Mouse (Mus musculus) bone marrow, adult 2 months (tissue): ENCODE measurements around the gene 1700030J22Rik. TPM values are rescaled to one million over a fixed set of nuclear protein-coding genes. Genes with fewer than 3 reads are reported as not detected.

Experiments
- H3K27ac ChIP-seq: fragments of 200-500 bp; 2 replicates; pipeline ENCODE4 v1.5.1; 2012; ENCODE audit warnings: low read depth, mild to moderate bottlenecking, control low read depth, inconsistent platforms, low read length; ENCODE audit not compliant: control insufficient read depth, poor library complexity, insufficient read depth
- H3K4me1 ChIP-seq: fragments of 200-500 bp; 2 replicates; pipeline ENCODE4 v1.6.1; 2011; ENCODE audit warnings: low read length; ENCODE audit not compliant: control insufficient read depth, insufficient read depth
- H3K4me3 ChIP-seq: fragments of 200-500 bp; replicated peaks from 2 replicates; pipeline ENCODE3; 2011; ENCODE audit warnings: mild to moderate bottlenecking, low read depth, low read length, control low read depth; ENCODE audit not compliant: control insufficient read depth
- CTCF ChIP-seq: fragments of 200-500 bp; IDR thresholded peaks from 2 replicates; pipeline ENCODE4 v1.5.1; 2011; ENCODE audit warnings: low read length, control low read depth; ENCODE audit not compliant: control insufficient read depth, insufficient read depth
- POLR2A ChIP-seq: fragments of 200-500 bp; IDR thresholded peaks from 2 replicates; pipeline ENCODE4 v1.6.1; 2011; ENCODE audit warnings: low read depth, mild to moderate bottlenecking, control low read depth, low read length, borderline replicate concordance; ENCODE audit not compliant: control insufficient read depth
- WGBS: fragments of 180-500 bp; shearing (Covaris S2); methylation state at CpG from one replicate; pipeline ENCODE4 v1.1.7; 2018; 5-methylcytosine and 5-hydroxymethylcytosine counted together
- polyA plus RNA-seq: library from polyadenylated mRNA; stranded (reverse); fragments of >200 nt; gene quantifications from 2 replicates; pipeline ENCODE4 v1.2.4, GENCODE M21; 2011; ENCODE audit warnings: low replicate concordance; ENCODE audit not compliant: missing spikeins, insufficient read depth, insufficient read length

The 1700030J22Rik gene
- polyA plus RNA-seq, 1 experiment = 0.85 TPM

- 23% methylated on average over 8 of the region's 8 CpGs for WGBS
- H3K27ac ChIP-seq = no peak overlapping the region
- TF ChIP-seq CTCF = no peak
- no peak for TF ChIP-seq POLR2A
- H3K4me3 ChIP-seq = peak overlapping the region; percentile 92
- H3K4me1 ChIP-seq = peaks cover 1% of the 10 kb centered on the region; the same call in 1 of the 2 replicates
These were observed 707 bp downstream of the 1700030J22Rik start for GRCm38 (mm10) chr8:116978052-116978451.

- Histone ChIP-seq H3K4me1 (peaks cover 1% of the 10 kb centered on the region; the same call in 1 of the 2 replicates), H3K4me3 (no peak overlapping the region), H3K27ac (no peak overlapping the region)
- TF ChIP-seq CTCF = no peak
- no peak for TF ChIP-seq POLR2A
- 60% methylated on average over 5 of the region's 5 CpGs for WGBS
These were observed 3.2 kb downstream of the 1700030J22Rik start for GRCm38 (mm10) chr8:116975606-116976005.

- Histone ChIP-seq H3K4me1 (peaks cover 1% of the 10 kb centered on the region; the same call in 1 of the 2 replicates), H3K27ac (no peak overlapping the region), H3K4me3 (no peak overlapping the region)
- 22% methylated on average over 5 of the region's 5 CpGs for WGBS
- TF ChIP-seq POLR2A = no peak
- TF ChIP-seq CTCF = no peak
These were observed 3.7 kb downstream of the 1700030J22Rik start for GRCm38 (mm10) chr8:116975066-116975465.

GRCm38 (mm10) chr8:116969531-116969930 is 9.2 kb downstream of the 1700030J22Rik start:
- WGBS = 80% methylated on average over 6 of the region's 6 CpGs
- H3K4me1 ChIP-seq = no peaks in the 10 kb centered on the region
- TF ChIP-seq CTCF (no peak), POLR2A (no peak)
- no peak overlapping the region for H3K27ac ChIP-seq
- no peak overlapping the region for H3K4me3 ChIP-seq

- H3K4me3 ChIP-seq = no peak overlapping the region
- H3K4me1 ChIP-seq = no peaks in the 10 kb centered on the region; the same call in 1 of the 2 replicates
- no peak overlapping the region for H3K27ac ChIP-seq
- 88% methylated on average over 9 of the region's 9 CpGs for WGBS
- TF ChIP-seq POLR2A = no peak
- no peak for TF ChIP-seq CTCF
These were observed 24.3 kb downstream of the 1700030J22Rik start for GRCm38 (mm10) chr8:116954415-116954814.

- Histone ChIP-seq H3K27ac (no peak overlapping the region), H3K4me1 (no peaks in the 10 kb centered on the region; the same call in 1 of the 2 replicates), H3K4me3 (no peak overlapping the region)
- WGBS = 67% methylated on average over 8 of the region's 8 CpGs
- TF ChIP-seq POLR2A = no peak
- TF ChIP-seq CTCF = no peak
These were observed 26.3 kb downstream of the 1700030J22Rik start for GRCm38 (mm10) chr8:116952428-116952827.

- Histone ChIP-seq H3K4me3 (no peak overlapping the region), H3K27ac (no peak overlapping the region), H3K4me1 (no peaks in the 10 kb centered on the region; the same call in 1 of the 2 replicates)
- no peak for TF ChIP-seq POLR2A
- TF ChIP-seq CTCF = no peak
- WGBS = 88% methylated on average over 2 of the region's 2 CpGs
These were observed 27.0 kb downstream of the 1700030J22Rik start for GRCm38 (mm10) chr8:116951778-116952177.

- TF ChIP-seq POLR2A (no peak), CTCF (no peak)
- WGBS = 73% methylated on average over 5 of the region's 5 CpGs
- no peaks in the 10 kb centered on the region; the same call in 1 of the 2 replicates for H3K4me1 ChIP-seq
- no peak overlapping the region for H3K4me3 ChIP-seq
- H3K27ac ChIP-seq = no peak overlapping the region
These were observed 27.4 kb downstream of the 1700030J22Rik start for GRCm38 (mm10) chr8:116951369-116951768.

- H3K4me1 ChIP-seq = peaks cover 1% of the 10 kb centered on the region; the same call in 1 of the 2 replicates
- H3K27ac ChIP-seq = no peak overlapping the region
- 63% methylated on average over 7 of the region's 7 CpGs for WGBS
- H3K4me3 ChIP-seq = no peak overlapping the region
- TF ChIP-seq CTCF = no peak
- no peak for TF ChIP-seq POLR2A
These were observed 31.2 kb downstream of the 1700030J22Rik start for GRCm38 (mm10) chr8:116947589-116947988.
